Mouse (Mus musculus) G1E (cell line): ENCODE measurements at regions not wholly inside any gene's neighbourhood (a gene's known extent, or its start where the extent isn't known, plus 50 kb on each side); places are given as distances from the start of the nearest gene placed in this dataset.

ENCODE experiments used
- CTCF ChIP-seq: IDR thresholded peaks from 2 replicates; pipeline ENCODE4 v1.5.1; 2012; ENCODE audit warnings: low read depth, low read length, inconsistent platforms, mixed read lengths
- GATA1 ChIP-seq: IDR thresholded peaks from 2 replicates; pipeline ENCODE4 v1.6.1; 2012; ENCODE audit warnings: borderline replicate concordance, low read length, inconsistent platforms, mixed read lengths
- POLR2AphosphoS5 ChIP-seq: IDR thresholded peaks from 2 replicates; pipeline ENCODE4 v1.6.1; 2012; ENCODE audit warnings: low read depth, low read length, inconsistent platforms; ENCODE audit not compliant: insufficient replicate concordance

- TF ChIP-seq CTCF, result no peak
- no peak for TF ChIP-seq POLR2AphosphoS5
- no peak for TF ChIP-seq GATA1
Measured at GRCm38 (mm10) chr16:50044103-50044502, 243.8 kb downstream of the Cd47 start.
